Mouse (Mus musculus) lung, adult 18-20 months (tissue): ENCODE results near the gene Sned1.

Source experiments
- DNase-seq, 2 experiments: peaks; one replicate each; pipeline ENCODE4 v3.0.0; 2022; ENCODE audit warnings: mixed read lengths in 2 of 2

Gene Sned1

DNA sequence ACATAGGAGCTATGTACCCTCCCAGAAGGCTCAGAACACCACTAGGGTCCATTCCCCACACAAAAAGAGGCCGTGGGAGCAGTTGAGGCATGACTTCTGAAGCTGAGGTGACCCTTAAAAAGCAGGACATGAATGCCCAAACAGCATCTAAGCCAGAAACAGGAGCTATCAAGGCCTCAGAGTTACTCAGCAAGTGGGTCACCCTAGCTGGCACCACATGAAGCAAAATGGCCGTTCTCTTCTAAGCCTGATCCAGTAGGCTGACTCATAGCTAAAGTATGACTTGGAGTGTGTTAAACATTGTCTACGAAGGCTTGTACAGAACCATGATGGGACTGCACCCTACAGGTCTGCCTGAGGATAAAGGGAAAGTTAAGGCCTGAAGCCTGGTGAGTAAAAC is 90.8 kb downstream of the Sned1 start:
- no peak for DNase-seq

- DNase-seq = no peak
Measured at GRCm38 (mm10) chr1:93334621-93335020, 99.0 kb downstream of the Sned1 start.

DNA sequence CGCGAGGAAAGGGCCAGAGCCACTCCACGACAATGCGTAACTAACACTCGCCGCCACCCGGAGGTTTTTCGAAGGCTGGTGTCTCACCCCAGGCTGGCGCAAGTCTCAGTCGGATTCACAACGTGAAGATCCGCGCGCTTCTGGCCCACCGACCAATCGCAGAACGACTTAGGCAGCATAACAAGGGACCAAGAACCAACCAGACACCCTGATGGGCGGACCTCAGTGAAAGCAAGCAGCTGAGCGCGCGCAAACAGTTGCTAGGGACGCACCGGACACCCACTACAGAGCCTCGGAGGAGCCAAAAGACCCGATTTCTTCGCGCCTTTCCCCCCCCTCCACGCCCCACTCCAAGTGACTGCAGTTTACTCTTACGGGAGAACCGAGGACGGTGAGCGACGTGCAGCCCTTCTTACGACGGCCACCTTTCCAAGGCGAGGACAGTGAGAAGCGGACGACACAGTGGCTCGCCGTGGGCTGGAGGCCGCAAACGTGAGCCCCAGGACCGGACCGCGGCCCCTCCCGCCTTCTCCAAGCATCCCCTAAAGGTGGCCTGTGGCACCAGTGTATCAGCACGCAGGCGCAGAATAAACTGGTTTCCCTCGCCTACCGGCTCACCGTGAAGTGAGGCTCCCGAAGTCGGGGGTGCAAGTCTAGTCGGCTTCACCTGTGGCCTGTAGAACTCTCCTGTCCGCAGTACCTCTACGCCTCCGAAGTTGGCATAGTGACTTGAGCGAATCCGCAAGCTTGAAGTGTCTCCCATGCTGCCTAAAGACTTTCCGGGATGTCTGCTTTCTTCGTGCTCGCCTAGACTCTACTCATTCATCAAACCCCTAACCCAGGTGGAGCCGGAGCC is 107.2 kb downstream of the Sned1 start, which contains the start of the genes Ppp1r7 and Pask:
Gene Ppp1r7 (plus strand): TSS at position 207 of the 856 bp plus-strand sequence.
Gene Pask (minus strand): TSS at position 835 of the 856 bp plus-strand sequence.
- peak; percentile 96 for DNase-seq

GRCm38 (mm10) chr1:93343504-93344047 is 107.9 kb downstream of the Sned1 start:
- peak; percentile 95 for DNase-seq

- DNase-seq = no peak
Measured at GRCm38 (mm10) chr1:93347176-93347575, 111.5 kb downstream of the Sned1 start.

GRCm38 (mm10) chr1:93349701-93350100 is 114.1 kb downstream of the Sned1 start:
- DNase-seq = no peak
